Mouse (Mus musculus) heart, adult 2 months (tissue): ENCODE measurements around the gene Hist1h2af.

Experiments
- CTCF ChIP-seq: fragments of 200-600 bp; IDR thresholded peaks from 2 replicates; pipeline ENCODE4 v1.8.1; 2022; ENCODE audit warnings: antibody characterized with exemption, mild to moderate bottlenecking, moderate library complexity
- EP300 ChIP-seq: fragments of 200-500 bp; IDR thresholded peaks from 2 replicates; pipeline ENCODE4 v1.6.1; 2011; ENCODE audit warnings: low read depth, low read length, control low read depth; ENCODE audit not compliant: insufficient read depth
- POLR2A ChIP-seq: fragments of 200-500 bp; IDR thresholded peaks from 2 replicates; pipeline ENCODE4 v1.6.1; 2011; ENCODE audit warnings: mild to moderate bottlenecking, low read depth, low read length, control low read depth; ENCODE audit not compliant: insufficient read depth

DNA sequence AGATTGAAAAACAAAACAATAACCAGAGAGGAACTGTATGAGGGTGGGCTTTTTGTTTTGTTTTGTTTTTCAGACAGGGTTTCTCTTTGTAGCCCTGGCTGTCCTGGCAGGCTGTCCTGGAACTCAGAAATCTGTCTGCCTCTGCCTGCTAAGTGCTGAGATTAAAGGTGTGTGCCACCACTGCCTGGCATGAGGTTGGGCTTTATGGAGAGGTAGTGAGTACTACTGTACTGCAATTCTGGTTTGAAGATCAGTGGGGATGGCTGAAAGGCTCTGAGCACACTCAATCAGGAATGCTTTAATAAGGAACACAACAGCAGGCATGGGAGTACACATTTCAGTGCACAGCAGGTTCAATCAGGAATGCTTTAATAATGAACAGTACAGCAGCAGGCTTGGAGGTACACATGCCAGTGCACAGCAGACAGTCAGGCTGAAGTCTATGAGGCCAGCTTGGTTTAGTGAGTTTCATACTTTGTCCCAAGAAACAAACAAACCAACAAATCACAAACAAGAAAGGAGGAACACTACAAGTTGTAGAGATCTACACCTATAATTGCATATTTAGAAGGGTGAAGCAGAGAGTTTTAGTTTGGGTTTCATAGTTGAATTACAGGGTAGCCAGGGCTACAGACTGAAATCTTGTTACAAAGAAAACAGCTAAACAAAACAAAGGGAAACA lies 49.8 kb downstream of the Hist1h2af start:
- TF ChIP-seq CTCF (no peak), POLR2A (no peak), EP300 (no peak)
